Mouse (Mus musculus) lung, postnatal 0 days (tissue): ENCODE data around the gene Pdzd8.

Experiments
- CTCF ChIP-seq: IDR thresholded peaks from 2 replicates; pipeline ENCODE4 v1.5.1; 2016; ENCODE audit warnings: antibody characterized with exemption, mild to moderate bottlenecking
- EP300 ChIP-seq: IDR thresholded peaks from 2 replicates; pipeline ENCODE4 v1.6.1; 2016; ENCODE audit warnings: antibody characterized with exemption, mild to moderate bottlenecking, control low read depth

GRCm38 (mm10) chr19:59384582-59385495, 39.3 kb upstream of the Pdzd8 start:
- TF ChIP-seq EP300 (no peak), CTCF (no peak)
